Mouse (Mus musculus): ENCODE measurements around the gene I830077J02Rik. TPM values are rescaled to one million over a fixed set of nuclear protein-coding genes. Genes with fewer than 3 reads are reported as not detected.
"Not testable (repeated sequence)": the region's sequence is repeated elsewhere in the genome, so short reads cannot be mapped to it uniquely, and the experiment has no call there.

The I830077J02Rik gene
- polyA plus RNA-seq, 1 experiment: 0.72 TPM

DNA sequence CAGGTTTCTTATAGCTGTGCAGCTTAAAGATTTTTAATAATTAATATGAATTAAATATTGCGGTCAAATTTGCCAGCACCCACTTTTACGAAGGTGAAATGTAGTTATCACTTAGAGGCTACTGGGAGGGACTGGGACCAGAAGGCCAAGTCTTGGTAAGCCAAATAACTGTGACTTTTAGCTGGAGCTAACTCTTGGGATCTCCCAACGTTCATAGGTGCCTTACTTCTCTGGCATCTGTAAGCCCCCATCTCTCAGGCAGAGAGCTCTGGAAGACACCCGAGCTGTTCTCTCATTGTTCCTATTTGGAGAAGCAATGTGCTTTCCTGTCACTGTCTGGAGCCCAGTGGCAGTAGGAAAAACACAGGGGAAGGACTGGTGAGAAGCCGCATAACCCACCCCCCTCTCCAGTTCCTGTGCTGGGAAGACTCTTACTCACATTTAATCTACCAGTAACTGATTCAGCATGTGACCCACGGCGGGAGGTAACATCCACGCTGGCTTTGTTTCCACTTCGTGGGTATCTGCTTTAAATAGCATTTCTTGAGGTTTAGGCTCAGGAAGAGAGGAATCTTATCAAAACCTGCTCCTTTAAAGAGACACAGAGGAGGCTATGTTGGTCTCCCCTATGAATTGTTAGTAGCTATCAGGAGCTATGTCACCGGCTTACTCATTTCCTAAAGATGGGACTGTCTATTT lies 14.7 kb downstream of the I830077J02Rik start:
- Histone ChIP-seq H3K4me3 (replicated peaks; ENCODE audit: insufficient read depth, low read depth, low read length) (no peak overlapping the region), H3K27me3 (ENCODE audit: control insufficient read depth, insufficient read depth, low read length) (no peaks in the 10 kb centered on the region), H3K4me1 (ENCODE audit: control insufficient read depth, insufficient read depth, low read length) (no peaks in the 10 kb centered on the region), H3K27ac (ENCODE audit: insufficient read depth, low read length) (no peak overlapping the region)
- TF ChIP-seq POLR2A (IDR thresholded peaks at IDR 0.05; ENCODE audit: borderline replicate concordance, insufficient read depth, low read length) (no peak), CTCF (IDR thresholded peaks at IDR 0.05; ENCODE audit: borderline replicate concordance, insufficient read depth, low read depth, low read length) (no peak)
- 59% methylated on average over 10 of the region's 10 CpGs for WGBS
- DNase-seq: no peak

DNA sequence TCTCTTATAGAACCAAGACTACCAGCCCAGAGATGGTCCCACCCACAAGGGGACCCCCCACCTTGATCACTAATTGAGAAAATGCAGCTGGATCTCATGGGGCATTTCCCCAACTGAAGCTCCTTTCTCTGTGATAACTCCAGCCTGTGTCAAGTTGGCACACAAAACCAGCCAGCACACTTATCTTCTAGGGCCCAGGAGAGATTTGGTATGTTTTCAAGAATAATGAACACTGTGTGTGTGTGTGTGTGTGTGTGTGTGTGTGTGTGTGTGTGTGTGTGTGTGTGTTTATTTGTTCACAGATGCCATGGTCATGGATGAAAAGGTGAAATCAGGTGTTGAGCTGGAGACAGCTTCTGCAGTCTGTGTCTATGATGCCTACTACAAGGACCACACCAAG lies 16.0 kb downstream of the I830077J02Rik start:
- DNase-seq; H3K27ac ChIP-seq (ENCODE audit: insufficient read depth, low read length); H3K4me1 ChIP-seq (ENCODE audit: control insufficient read depth, insufficient read depth, low read length); H3K27me3 ChIP-seq (ENCODE audit: control insufficient read depth, insufficient read depth, low read length); H3K4me3 ChIP-seq (replicated peaks; ENCODE audit: insufficient read depth, low read depth, low read length): not testable (repeated sequence)

DNA sequence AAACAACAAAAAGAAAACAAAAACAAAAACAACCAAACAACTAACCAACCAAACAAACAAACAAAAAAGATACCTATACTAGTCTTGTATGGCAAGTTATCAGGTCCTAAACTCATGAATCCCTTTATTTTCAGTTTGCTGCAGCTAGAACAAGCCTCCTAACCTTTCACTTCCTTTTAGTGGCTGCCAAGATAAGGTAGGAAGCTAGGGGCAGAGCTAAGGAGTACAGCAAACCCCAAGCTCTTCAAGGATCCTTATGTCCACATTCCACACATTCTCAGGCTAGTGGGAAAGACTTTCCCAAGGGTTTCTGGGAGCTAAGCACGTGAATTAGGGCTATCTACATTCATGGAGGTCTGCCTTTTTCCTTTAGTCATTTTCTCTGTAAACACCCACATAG lies 17.2 kb downstream of the I830077J02Rik start:
- Histone ChIP-seq H3K27ac (ENCODE audit: insufficient read depth, low read length) (no peak overlapping the region), H3K4me3 (replicated peaks; ENCODE audit: insufficient read depth, low read depth, low read length) (no peak overlapping the region), H3K4me1 (ENCODE audit: control insufficient read depth, insufficient read depth, low read length) (no peaks in the 10 kb centered on the region), H3K27me3 (ENCODE audit: control insufficient read depth, insufficient read depth, low read length) (no peaks in the 10 kb centered on the region)
- no peak for DNase-seq
- TF ChIP-seq POLR2A (IDR thresholded peaks at IDR 0.05; ENCODE audit: borderline replicate concordance, insufficient read depth, low read length) (no peak), CTCF (IDR thresholded peaks at IDR 0.05; ENCODE audit: borderline replicate concordance, insufficient read depth, low read depth, low read length) (no peak)
- whole genome bisulfite sequencing: 48% methylated on average over 1 of the region's 1 CpGs

DNA sequence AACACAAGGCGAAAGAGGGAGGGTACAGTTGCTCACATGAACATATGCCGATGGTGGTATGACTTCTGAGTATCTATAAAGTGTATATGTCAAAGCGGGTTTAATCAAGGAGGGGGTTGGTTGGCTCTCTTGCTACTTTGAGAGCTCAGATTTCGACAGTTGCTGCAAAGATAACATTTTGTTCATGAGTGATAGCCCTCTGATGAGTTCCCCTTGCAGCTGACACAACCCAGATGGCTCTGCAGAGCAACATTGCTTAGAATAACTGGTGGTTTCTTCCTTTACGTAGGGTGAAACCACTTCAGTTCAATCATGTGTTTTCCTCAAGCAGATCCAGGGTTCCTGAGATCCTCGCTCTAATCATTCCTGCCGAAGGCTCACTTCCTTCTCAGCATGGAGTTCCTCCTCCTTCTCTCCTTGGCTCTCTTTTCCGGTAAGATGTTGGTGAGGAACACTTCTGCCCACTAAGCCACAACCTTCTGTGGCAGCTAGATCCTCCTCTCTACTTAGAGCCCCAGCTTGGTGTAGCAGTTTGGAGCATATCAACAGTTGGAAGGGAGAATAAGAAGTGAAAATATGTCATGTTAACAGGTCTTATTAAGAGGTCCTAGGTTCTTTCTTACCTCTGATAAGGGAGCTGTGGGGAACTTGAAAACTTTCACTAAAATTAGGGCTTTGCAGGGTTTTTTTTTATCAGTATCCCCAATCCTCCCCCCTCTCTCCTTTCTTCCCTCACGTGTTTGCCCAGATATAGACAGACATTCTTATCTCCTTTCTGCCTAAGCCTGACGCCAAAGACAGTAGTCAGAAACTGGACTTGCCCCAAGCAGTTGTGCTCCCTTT lies 18.4 kb downstream of the I830077J02Rik start:
- DNase-seq: no peak
- no peaks in the 10 kb centered on the region for H3K4me1 ChIP-seq (ENCODE audit: control insufficient read depth, insufficient read depth, low read length)
- no peak for TF ChIP-seq POLR2A (IDR thresholded peaks at IDR 0.05; ENCODE audit: borderline replicate concordance, insufficient read depth, low read length)
- TF ChIP-seq CTCF (IDR thresholded peaks at IDR 0.05; ENCODE audit: borderline replicate concordance, insufficient read depth, low read depth, low read length): no peak
- WGBS: 78% methylated on average over 10 of the region's 10 CpGs
- no peak overlapping the region for H3K4me3 ChIP-seq (replicated peaks; ENCODE audit: insufficient read depth, low read depth, low read length)
- H3K27me3 ChIP-seq (ENCODE audit: control insufficient read depth, insufficient read depth, low read length): no peaks in the 10 kb centered on the region
- H3K27ac ChIP-seq (ENCODE audit: insufficient read depth, low read length): no peak overlapping the region

DNA sequence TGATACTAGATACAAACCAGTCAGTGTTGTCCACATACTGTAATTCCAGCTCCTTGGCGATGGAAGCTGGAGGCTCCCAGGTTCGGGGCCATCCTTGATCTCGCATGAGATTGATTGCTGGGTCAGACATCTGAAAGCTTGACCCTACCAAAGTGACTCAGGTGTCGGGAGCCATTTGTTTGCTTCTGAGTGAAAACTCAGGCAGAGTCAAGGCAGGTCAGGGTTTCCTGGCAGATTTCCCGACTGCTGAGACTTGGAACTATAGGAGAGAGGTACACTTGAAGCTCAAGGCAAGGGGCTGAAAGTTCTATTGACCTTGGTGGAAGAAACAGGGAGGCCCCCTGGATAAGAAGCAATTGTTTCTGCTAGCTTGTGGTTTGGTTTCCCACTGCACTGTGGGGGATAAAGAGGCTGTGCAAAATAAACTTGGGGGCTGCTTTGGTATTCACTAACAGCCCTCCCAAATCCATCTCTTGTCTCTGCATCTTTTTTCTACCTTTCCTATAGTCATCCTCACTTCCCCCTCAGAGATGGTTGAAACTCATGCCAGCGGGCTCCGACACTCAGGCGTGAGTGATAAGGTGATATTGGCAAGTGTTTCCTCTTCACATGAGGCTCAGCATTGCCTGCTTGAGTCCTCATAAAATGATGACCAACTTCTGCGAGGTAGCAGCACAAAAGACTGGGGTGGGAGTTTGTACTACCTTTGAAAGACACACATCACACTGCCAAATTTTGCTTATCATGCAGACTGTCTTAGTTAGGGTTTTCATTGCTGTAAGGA lies 20.2 kb downstream of the I830077J02Rik start:
- 81% methylated on average over 9 of the region's 9 CpGs for WGBS
- H3K4me3 ChIP-seq (replicated peaks; ENCODE audit: insufficient read depth, low read depth, low read length): no peak overlapping the region
- H3K27ac ChIP-seq (ENCODE audit: insufficient read depth, low read length): no peak overlapping the region
- no peak for DNase-seq
- H3K27me3 ChIP-seq (ENCODE audit: control insufficient read depth, insufficient read depth, low read length): no peaks in the 10 kb centered on the region
- no peaks in the 10 kb centered on the region for H3K4me1 ChIP-seq (ENCODE audit: control insufficient read depth, insufficient read depth, low read length)
- TF ChIP-seq CTCF (IDR thresholded peaks at IDR 0.05; ENCODE audit: borderline replicate concordance, insufficient read depth, low read depth, low read length) (no peak), POLR2A (IDR thresholded peaks at IDR 0.05; ENCODE audit: borderline replicate concordance, insufficient read depth, low read length) (no peak)

DNA sequence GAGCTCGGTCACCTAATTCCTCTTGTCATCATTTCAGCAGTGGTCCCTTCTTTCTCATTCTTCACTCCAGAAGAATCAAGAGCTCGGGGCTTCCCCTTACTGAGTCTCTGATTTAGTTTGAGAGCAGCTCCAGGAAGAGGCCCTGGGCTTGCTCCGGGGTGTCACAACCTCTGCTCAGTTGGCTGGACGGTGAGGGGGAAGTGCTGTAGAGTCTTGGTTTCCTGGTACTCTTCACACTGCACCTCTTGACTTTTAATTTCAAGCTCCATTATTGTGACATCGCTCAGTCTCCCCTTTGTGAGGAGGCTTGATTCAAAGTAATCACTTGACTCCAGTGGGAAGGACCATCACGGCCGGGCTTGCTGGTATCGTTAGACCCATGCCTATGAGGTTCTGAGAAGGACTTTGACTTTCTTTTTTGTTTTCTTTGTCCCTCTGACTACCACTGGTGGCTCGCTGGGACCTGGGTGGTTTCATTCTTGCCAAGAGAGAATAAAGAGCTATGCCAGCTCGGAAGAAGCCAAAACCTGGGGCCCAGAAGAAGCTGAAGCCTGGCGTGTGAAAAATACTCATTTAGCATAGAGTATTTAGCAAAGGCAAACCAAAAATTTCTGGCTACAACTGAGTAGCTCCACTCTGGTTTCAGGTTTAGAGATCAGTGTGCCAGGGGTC lies 21.8 kb downstream of the I830077J02Rik start:
- H3K4me1 ChIP-seq (ENCODE audit: control insufficient read depth, insufficient read depth, low read length): no peaks in the 10 kb centered on the region
- TF ChIP-seq POLR2A (IDR thresholded peaks at IDR 0.05; ENCODE audit: borderline replicate concordance, insufficient read depth, low read length): no peak
- no peak for TF ChIP-seq CTCF (IDR thresholded peaks at IDR 0.05; ENCODE audit: borderline replicate concordance, insufficient read depth, low read depth, low read length)
- H3K27ac ChIP-seq (ENCODE audit: insufficient read depth, low read length): no peak overlapping the region
- 72% methylated on average over 11 of the region's 11 CpGs for whole genome bisulfite sequencing
- no peaks in the 10 kb centered on the region for H3K27me3 ChIP-seq (ENCODE audit: control insufficient read depth, insufficient read depth, low read length)
- no peak for DNase-seq
- no peak overlapping the region for H3K4me3 ChIP-seq (replicated peaks; ENCODE audit: insufficient read depth, low read depth, low read length)

DNA sequence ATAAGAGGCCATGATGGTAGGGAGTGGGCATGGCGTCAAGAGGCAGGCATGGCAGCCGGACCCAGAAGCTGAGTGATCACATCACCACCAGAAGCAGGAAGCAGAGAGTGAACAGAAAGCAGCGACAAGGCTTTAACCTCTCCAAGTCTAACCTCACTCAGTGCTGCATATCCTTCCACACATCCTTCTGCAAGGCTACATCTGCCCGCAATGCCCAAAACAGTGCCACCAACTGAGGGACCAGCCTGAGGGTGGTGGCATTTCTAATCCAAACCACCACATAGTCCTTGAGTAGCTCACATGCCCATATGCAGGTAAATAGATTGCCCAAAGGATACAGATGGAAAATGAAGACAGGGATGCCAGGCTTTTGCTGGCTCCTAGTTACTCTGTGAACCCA lies 23.5 kb downstream of the I830077J02Rik start:
- Histone ChIP-seq H3K4me3 (replicated peaks; ENCODE audit: insufficient read depth, low read depth, low read length) (no peak overlapping the region), H3K27me3 (ENCODE audit: control insufficient read depth, insufficient read depth, low read length) (no peaks in the 10 kb centered on the region), H3K27ac (ENCODE audit: insufficient read depth, low read length) (no peak overlapping the region), H3K4me1 (ENCODE audit: control insufficient read depth, insufficient read depth, low read length) (no peaks in the 10 kb centered on the region)
- WGBS: 93% methylated on average over 4 of the region's 4 CpGs
- no peak for TF ChIP-seq CTCF (IDR thresholded peaks at IDR 0.05; ENCODE audit: borderline replicate concordance, insufficient read depth, low read depth, low read length)
- TF ChIP-seq POLR2A (IDR thresholded peaks at IDR 0.05; ENCODE audit: borderline replicate concordance, insufficient read depth, low read length): no peak
- DNase-seq: no peak

Data from cerebellum, adult 2 months (tissue).